Mouse (Mus musculus): ENCODE results near the gene Pomt1.
"Not testable (repeated sequence)": the region's sequence is repeated elsewhere in the genome, so short reads cannot be mapped to it uniquely, and the experiment has no call there.

The Pomt1 gene

GRCm38 (mm10) chr2:32282727-32283126, 46.3 kb downstream of the Pomt1 start:
- DNase-seq (ENCODE audit: low read depth, low spot score) = peak; percentile 78

- no peak for DNase-seq (ENCODE audit: low read depth, low spot score)
These were observed 47.6 kb downstream of the Pomt1 start for GRCm38 (mm10) chr2:32283986-32284385.

GRCm38 (mm10) chr2:32287334-32287840, 51.0 kb downstream of the Pomt1 start, which contains the start of gene Golga2:
TSS of gene Golga2 (plus strand) at chr2:32287384.
- no peak for DNase-seq (ENCODE audit: low read depth, low spot score)

- peak; percentile 100 for DNase-seq (ENCODE audit: low read depth, low spot score)
These were observed 51.6 kb downstream of the Pomt1 start, which contains the start of gene Swi5 for GRCm38 (mm10) chr2:32287923-32288367. TSS of gene Swi5 (minus strand) at chr2:32288075.

- DNase-seq (ENCODE audit: low read depth, low spot score) = no peak
These were observed 52.1 kb downstream of the Pomt1 start for GRCm38 (mm10) chr2:32288371-32288931.

- peak; percentile 86 for DNase-seq (ENCODE audit: low read depth, low spot score)
These were observed 53.2 kb downstream of the Pomt1 start for GRCm38 (mm10) chr2:32289578-32289977.

GRCm38 (mm10) chr2:32294348-32294747, 58.0 kb downstream of the Pomt1 start:
- DNase-seq (ENCODE audit: low read depth, low spot score) = no peak

GRCm38 (mm10) chr2:32295285-32295684, 58.9 kb downstream of the Pomt1 start:
- no peak for DNase-seq (ENCODE audit: low read depth, low spot score)

GRCm38 (mm10) chr2:32295842-32296241, 59.5 kb downstream of the Pomt1 start:
- not testable (repeated sequence) for DNase-seq (ENCODE audit: low read depth, low spot score)

GRCm38 (mm10) chr2:32299469-32299868, 63.1 kb downstream of the Pomt1 start:
- DNase-seq (ENCODE audit: low read depth, low spot score) = no peak

- DNase-seq (ENCODE audit: low read depth, low spot score) = peak; percentile 28
These were observed 66.6 kb downstream of the Pomt1 start for GRCm38 (mm10) chr2:32302952-32303351.

- DNase-seq (ENCODE audit: low read depth, low spot score) = peak; percentile 67
These were observed 67.9 kb downstream of the Pomt1 start for GRCm38 (mm10) chr2:32304145-32304832.
